Mouse (Mus musculus) embryonic stem cell, embryonic (primary cell): ENCODE results near the gene Snx29.
"Not testable (repeated sequence)": the region's sequence is repeated elsewhere in the genome, so short reads cannot be mapped to it uniquely, and the experiment has no call there.

Experiments used
- CTCF ChIA-PET, 4 experiments: fragments of 300-600 bp in 2 of 4; fragments of 350-600 bp in 2 of 4; sonication (Branson Sonifier 250); formaldehyde crosslinking; loops; one replicate each; lab custom pipeline; 2022; ENCODE audit warnings: inconsistent platforms in 2 of 4; lab: Charles Lee
- POLR2A ChIA-PET, 4 experiments: fragments of 300-600 bp in 2 of 4; fragments of 350-600 bp in 2 of 4; sonication (Branson Sonifier 250); formaldehyde crosslinking; loops; one replicate each; lab custom pipeline; 2022; ENCODE audit warnings: antibody characterized with exemption in 4 of 4, inconsistent platforms in 1 of 4; lab: Charles Lee

Gene Snx29

DNA sequence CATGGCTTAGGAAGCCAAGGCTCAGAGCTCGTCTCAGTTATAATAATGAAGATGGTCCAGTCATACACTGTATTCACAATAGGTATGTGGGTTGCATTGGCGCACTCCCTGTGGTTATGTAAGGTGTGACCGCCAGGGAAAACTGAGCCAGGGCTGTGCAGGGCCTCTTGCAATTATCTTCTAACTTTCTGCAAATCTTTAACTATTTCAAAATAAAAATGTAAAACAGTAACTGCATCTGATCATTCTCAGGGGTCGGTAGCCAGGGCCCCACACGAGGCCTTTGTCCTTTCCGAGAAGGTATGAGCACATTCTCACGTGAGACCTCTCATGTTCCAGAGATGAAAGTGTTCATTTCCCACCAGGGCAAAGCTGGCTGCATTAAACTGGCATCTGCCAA is 185.6 kb downstream of the Snx29 start:
- POLR2A ChIA-PET: no interaction called here
- CTCF ChIA-PET: no interaction called here

DNA sequence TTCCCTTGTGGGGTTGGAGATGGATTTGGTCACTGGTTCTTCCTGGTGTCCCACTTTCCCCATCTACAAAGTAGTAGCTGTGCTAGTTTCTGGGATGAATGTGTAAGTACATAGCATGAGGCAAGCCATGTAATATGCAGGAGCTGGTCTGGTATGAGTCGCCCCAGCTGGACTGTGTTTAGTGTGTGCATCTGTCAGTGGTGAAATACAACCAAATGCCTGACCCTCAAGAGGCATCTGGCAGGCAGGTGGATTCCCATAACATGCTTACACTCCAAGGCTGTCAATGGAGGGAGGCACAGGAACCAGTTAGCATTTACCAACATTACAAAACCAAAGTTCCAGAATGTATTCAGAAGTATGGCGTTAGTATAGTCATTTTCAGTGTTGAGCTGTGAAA is 187.7 kb downstream of the Snx29 start:
- CTCF ChIA-PET: interaction anchor here in 1 of 4 experiments (0.7 kb wide), 1 partner anchor 512 kb away, joined by 3 read pairs; no protein-coding TSS in a partner anchor
- POLR2A ChIA-PET: interaction anchor here in 3 of 4 experiments (0.6 to 1.6 kb wide), 5 partner anchors 11 to 1136 kb away, joined by 3 to 7 read pairs (median 4); no protein-coding TSS in a partner anchor

DNA sequence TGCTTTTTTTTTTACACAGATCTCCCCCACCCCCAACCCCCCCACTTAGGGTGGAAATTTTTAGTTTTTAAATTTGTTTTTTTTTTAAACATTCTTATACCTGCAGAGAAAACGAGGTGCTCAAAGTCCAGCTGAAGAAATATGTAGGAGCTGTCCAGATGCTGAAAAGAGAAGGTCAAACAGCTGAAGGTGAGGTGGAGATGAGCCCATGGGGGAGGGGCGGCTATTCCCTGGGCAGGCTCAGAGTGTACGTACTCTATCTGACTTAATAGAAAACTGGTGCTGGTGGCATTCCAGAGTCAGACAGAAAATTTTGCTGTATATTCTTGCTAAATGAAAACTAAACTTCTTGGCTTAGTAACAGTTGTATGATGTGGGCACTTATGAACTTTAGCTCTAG is 188.1 kb downstream of the Snx29 start:
- POLR2A ChIA-PET: interaction anchor here in 3 of 4 experiments (0.6 to 1.6 kb wide), 7 partner anchors 9 to 1136 kb away, joined by 3 to 7 read pairs (median 4); no protein-coding TSS in a partner anchor
- CTCF ChIA-PET: interaction anchor here (0.6 to 0.7 kb wide), 4 partner anchors 134 to 1142 kb away, joined by 3 to 7 read pairs (median 3); no protein-coding TSS in a partner anchor

DNA sequence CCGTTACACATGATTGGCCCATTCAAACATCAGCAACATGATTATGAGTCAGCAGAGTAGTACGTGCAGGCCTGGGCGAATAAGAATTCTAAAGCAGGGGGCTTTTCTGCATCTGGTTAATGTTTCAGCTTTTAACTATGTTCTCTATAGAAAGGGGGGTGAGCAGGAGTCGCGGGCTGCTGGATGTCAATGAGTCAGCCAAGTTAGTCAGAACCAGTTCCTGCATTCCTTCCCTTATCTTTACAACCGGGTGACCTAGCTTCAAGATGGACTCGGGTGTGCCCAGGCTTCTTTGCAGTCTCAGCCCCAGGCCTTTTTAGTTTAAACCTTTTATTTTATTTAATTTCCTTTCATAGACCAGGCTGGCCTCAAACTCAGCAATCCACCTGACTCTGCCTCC is 189.0 kb downstream of the Snx29 start:
- POLR2A ChIA-PET: interaction anchor here in 1 of 4 experiments (0.8 to 1.6 kb wide), 2 partner anchors 8 to 10 kb away, joined by 3 to 4 read pairs; no protein-coding TSS in a partner anchor
- CTCF ChIA-PET: not testable (repeated sequence)

DNA sequence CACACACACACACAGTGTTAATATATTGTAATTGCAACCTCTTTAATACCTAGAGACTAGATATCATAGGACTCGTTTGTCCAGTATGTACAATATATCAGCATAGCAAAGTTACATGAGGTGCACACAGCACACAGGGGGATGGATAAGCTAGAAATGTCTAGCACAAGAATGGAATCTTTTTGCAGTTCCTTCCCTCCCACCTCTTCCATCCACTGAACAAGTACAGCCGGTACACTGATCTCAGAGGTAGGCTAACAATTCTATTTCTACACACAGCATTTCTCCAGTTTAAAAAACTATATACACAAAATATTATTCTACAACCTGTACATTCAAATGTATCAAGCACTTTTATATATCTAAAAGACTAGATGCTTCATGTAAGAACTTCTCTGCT is 194.0 kb downstream of the Snx29 start:
- ChIA-PET CTCF (no interaction called here), POLR2A (no interaction called here)

DNA sequence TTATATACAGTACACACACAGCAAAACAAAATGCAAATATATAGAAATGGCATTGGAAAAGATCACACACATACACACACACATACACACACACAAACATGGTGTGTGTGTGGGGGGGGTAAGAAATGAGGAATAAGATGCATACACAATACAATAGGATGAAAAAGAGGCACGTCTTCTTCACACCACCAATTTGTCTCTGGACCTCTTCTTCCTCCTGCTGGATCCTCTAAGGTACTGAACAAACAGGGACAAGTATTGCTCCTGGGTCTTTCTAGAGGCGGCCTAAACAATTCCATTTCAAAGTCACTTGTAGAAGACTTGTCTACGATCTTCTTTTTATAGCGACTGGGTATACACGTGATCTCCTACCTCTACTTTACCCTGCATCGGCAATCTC is 194.7 kb downstream of the Snx29 start:
- ChIA-PET POLR2A (no interaction called here), CTCF (no interaction called here)

DNA sequence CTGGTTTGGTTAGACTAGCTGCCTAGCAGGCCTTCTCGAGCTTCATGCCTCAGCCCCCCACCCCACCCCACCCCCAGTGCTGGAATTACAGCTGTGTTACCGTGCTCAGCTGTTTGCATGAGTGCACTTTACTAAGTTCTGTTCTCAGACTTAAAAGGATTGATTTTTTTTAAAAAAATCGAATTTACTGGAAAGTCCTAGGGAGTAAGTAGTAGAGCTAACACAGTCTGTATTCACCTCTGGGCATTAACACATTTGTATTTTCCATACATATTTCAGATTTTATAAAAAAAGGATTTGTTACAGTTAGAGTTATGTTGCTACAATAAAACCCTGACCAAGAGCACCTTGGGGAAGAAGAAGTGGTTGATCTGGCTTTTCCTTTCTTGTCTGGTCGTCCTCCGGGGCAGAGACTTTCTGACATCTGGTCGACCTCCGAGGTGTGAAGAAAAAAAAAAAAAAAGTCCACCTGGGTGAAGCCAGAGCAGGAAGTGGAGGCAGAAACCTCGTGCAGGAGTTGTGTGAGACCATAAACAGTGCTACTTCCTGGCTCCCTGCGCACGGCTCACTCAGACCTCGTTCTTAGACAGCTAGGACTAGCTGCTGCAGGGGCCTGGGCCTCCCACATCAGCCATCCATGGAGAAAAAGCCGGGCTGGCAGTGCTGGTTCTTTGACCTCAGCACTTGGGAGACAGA is 196.2 kb downstream of the Snx29 start:
- ChIA-PET POLR2A (no interaction called here), CTCF (interaction anchor here in 2 of 4 experiments (0.5 to 0.6 kb wide), 2 partner anchors 22 to 1233 kb away, joined by 3 read pairs; no protein-coding TSS in a partner anchor)

DNA sequence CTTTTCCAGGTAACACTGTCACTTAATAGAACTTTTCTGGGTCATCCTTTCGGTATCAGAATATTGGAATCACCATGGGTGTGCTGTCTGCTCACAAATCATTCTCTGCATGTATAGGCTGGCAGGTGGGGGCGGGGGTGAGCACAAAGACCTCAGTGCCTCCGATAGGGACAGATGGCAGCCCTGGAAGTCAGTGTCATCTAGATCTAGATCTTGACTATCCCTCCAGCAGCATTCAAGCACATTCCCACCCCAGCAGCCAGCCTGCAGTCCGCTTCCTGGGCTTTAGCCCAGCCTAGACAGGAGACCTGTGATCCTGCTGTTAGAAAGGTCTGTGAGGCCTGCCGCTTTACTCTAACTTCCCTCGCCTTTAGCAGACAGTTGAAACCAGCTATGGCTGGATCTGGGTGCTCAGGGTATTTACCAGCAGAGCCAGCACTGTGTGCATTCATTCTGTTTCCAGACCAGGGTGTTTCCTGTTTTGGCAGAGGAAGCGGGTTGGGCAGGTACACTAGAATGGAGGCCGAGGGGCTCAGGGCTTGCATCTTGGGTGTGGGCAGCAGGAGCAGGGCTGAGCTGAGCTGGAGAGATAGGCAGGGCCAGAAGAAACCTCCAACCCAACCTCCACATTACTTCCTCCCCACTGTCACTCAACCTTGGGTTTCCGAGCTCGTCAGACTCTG is 203.5 kb downstream of the Snx29 start:
- POLR2A ChIA-PET: interaction anchor here in 2 of 4 experiments (1.0 to 2.1 kb wide), 7 partner anchors 9 to 383 kb away, joined by 3 to 5 read pairs (median 4); partner anchors contain the start of gene Cpped1 (in 1 of the 2)

DNA sequence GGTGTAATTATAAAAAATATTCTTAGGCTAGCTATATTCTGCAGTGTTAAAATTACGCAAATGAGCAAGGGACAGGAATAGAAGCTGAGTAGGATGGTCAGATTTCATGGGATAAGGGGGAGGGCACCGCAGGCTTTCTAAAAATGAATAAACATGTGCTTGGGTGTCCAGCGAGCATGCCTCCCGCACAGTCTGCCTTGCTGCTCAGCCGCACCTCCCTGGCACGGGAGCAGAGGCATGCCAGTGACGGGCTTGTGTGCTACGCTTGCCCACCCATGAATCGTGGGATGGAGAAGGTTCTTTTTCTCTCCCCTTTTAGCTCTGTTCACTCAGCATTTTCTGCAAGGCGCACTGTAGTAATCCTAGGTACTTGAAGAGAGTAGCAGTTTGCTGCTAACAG is 204.3 kb downstream of the Snx29 start:
- ChIA-PET CTCF (interaction anchor here in 1 of 4 experiments (1.1 kb wide), 1 partner anchor 58 kb away, joined by 3 read pairs; no protein-coding TSS in a partner anchor), POLR2A (interaction anchor here in 2 of 4 experiments (1.0 to 2.1 kb wide), 5 partner anchors 9 to 70 kb away, joined by 3 to 5 read pairs (median 4); no protein-coding TSS in a partner anchor)

More for the DNA sequence above, 203.5 kb downstream of the Snx29 start:
- CTCF ChIA-PET: interaction anchor here in 2 of 4 experiments (0.6 to 1.1 kb wide), 2 partner anchors 58 to 204 kb away, joined by 3 to 6 read pairs; partner anchors contain the start of gene Snx29 (in 1 of the 2)

DNA sequence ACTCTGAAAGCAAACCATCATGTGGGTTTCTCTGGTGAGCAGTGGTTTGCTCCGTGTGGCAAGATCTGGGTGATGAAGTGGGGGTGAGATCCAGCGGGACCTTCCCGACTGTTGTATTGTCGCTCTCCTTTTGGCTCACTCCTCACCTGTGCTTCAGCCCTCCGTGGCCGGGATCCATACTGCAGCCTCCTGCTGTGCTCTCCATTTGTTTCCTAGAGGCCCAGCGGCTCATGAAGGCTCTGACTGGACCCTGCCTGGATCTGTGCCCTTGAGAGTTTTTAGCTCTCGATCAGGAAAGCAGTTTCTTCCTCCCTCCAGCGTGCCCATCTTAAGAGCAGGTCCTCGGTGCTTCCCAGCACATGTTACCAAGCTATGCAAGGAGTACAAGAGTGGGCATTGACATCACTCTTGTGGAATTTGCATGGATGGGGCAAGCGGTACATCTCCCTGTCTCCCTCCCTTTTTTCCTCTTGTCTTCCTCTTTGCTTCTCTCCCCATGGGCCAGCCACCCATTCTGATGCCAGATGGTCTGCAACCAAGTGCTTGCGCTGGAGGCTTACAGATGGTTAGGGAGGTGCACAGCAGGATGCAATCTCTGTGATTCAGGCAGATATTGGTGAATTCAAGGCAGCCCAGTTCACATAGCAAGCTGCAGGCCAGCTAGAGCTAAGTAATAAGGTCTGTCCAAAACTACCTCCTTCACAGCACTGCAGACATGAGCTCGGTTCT is 207.9 kb downstream of the Snx29 start:
- ChIA-PET POLR2A (no interaction called here), CTCF (no interaction called here)

DNA sequence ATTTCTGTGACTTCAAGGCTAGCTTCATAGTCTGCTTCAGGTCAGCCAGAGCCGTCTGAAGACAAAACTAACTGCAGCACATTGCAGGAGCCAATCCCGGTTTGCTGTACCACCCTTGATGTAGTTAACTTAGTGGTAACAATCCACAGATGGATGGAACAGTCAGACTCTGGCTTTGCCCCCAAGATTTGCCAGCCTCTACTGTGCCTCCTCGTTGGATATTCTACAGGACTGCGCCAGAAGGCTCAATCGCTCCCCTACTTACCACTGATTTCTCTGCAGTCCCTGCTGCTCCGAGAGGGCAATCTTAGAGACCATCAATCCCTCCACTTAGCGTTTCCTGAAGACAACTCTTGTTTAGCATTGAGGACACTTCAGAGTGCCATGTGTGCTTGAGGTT is 208.7 kb downstream of the Snx29 start:
- CTCF ChIA-PET: no interaction called here
- POLR2A ChIA-PET: no interaction called here

DNA sequence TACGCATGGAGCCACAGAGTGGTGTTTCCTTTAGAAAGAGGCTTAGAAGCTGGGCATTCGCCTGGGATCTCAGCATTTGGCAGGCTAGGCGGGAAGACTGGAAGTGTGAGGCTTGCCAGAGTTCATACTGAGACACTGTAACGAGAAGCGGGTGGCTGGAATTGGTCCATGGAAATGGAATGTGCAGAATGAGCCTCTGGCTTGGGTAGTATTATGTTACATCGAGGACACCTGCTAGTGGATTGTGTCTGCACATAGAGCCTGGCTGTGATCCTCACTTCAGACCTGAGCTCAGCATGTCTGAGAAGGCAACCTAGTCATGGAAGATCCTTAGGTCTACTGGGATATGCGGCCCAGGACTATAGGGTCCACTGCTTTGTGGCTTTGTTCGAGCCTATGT is 209.9 kb downstream of the Snx29 start:
- CTCF ChIA-PET: no interaction called here
- POLR2A ChIA-PET: interaction anchor here in 2 of 4 experiments (0.6 kb wide), 2 partner anchors 17 to 214 kb away, joined by 8 to 11 read pairs; no protein-coding TSS in a partner anchor

DNA sequence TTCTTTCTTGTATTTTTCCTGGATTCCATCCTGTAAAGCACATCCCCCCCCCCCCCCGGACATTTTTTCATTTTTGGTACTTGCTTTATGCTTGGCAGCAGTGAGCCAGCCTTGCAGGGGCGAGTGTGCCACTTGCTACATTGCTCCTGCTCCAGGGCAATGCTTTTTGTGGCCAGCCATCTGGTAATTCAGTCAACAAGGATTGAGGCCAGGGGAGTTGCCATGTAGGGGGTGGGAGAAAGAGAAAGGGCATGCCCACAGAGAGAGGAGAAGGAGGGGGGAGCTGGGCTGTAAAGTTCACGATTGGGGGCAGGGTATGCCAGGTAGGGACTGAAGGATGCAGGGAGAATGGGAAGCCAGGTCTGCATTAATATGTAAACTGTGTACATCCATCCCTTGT is 210.7 kb downstream of the Snx29 start:
- POLR2A ChIA-PET: interaction anchor here in 1 of 4 experiments (0.6 kb wide), 1 partner anchor 213 kb away, joined by 8 read pairs; no protein-coding TSS in a partner anchor

DNA sequence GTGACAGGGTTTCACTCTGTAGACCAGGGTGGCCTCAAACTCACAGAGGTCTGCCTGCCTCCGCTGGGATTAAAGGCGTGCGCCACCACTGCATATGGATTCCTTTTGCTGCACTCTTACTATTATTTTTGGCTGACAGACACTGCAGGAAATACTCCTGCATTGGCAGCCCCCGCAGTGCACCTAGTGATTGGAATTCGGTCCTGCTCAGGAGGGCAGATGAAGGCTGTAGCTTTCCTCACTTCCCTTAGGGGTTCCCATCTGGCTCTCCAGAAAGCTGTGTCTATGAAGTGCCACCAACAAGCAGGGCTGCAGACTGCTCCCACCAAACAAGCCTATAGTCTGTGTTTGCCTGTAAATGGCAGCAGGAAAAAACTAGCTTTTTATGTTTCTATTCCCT is 215.0 kb downstream of the Snx29 start:
- ChIA-PET CTCF (interaction anchor here in 1 of 4 experiments (0.6 kb wide), 1 partner anchor 91 kb away, joined by 4 read pairs; no protein-coding TSS in a partner anchor), POLR2A (no interaction called here)

More for the DNA sequence above, 210.7 kb downstream of the Snx29 start:
- CTCF ChIA-PET: interaction anchor here in 1 of 4 experiments (0.7 to 1.2 kb wide), 2 partner anchors 46 to 136 kb away, joined by 3 to 4 read pairs; no protein-coding TSS in a partner anchor

DNA sequence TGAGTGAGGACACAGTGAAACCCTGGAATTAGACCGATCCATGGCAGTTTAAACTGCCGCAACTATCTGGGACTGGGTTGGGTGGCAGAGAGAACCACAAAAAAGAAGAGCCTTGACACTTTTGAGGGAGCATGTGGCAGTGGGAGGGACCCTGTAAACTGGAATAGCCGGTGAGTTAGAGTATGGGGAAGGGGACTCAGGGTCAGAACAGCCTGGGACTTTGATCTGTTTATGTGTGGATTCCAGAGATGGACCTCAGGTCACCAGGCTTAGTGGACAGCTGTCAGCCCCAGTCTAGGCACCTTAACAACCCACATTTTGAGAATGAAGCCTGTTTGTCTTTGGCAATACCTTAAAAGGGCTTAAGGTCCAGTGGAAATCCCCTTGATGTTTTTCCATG is 215.5 kb downstream of the Snx29 start:
- CTCF ChIA-PET: interaction anchor here in 1 of 4 experiments (0.6 kb wide), 1 partner anchor 90 kb away, joined by 4 read pairs; no protein-coding TSS in a partner anchor
- POLR2A ChIA-PET: interaction anchor here in 1 of 4 experiments (1.6 kb wide), 1 partner anchor 362 kb away, joined by 3 read pairs; the partner anchor contains the start of gene Zc3h7a

DNA sequence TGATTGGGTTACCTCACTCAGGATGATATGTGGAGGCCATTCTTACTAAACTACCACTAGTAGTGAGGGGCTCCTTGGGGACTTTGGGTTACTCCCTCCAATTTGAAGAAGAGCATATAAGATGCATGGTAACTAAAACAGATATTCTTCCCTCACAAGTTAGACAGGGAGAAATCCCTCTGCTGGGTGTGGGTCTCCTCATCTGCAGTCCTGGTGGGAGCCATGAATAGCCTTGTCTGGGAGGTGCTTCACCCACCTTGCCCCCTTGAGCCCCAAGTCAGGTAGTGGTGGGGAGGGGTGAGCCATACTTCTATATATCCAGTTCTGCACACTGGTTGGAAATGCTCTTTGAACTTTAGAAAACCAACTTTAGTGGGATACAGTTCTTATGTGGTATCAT is 218.3 kb downstream of the Snx29 start:
- POLR2A ChIA-PET: no interaction called here
- CTCF ChIA-PET: no interaction called here

DNA sequence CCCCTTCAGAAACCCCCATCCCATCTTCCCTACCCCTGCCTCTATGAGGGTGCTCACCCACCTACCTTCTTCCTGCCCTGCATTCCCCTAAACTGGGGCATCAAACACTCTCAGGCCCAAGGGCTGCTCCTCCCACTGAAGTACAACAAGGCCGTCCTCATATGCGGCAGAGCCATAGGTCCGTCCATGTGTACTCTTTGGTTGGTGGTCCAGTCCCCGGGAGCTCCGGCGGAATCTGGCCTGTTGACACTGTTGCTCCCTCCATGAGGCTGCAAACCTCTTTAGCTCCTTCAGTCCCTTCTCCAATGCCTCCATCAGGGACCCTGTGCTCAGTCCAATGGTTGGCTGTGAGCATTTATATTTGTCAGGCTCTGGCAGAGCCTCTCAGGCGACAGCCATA is 219.1 kb downstream of the Snx29 start:
- ChIA-PET POLR2A (no interaction called here), CTCF (no interaction called here)

DNA sequence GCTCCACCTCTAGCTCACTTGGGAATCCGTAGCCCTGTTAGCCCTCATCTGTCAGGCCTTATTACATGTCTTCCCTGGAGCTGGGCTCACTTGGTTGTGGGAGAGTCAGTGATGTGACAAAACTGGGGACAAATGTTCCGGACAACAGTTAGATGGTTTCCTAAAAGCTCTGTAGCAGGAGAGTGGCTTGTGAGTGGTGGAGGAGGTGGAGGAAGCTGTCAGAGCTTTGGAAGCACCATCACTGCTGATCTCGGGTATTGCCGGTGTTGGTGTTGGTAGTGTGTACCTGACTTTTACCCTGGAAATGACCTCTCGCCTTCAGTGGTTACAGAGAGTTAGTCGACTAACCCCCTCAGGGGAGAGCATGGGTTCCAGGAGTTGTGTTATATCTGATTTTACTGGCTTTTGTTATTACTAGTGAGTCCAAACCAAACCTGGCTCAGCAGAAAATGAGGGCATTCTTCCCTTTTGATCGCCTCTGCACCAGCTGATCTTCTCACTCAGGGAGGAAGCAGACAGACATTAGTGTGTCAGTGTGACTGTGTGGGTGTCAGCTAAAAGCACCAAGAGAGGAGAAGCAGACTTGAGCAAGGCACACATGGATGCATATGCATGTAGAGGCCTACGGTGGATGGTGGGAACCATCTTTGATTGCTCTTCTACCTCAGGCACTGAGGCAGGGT is 227.5 kb downstream of the Snx29 start:
- CTCF ChIA-PET: interaction anchor here in 1 of 4 experiments (0.8 kb wide), 1 partner anchor 12 kb away, joined by 4 read pairs; no protein-coding TSS in a partner anchor
- POLR2A ChIA-PET: interaction anchor here in 1 of 4 experiments (0.6 to 1.7 kb wide), 3 partner anchors 11 to 264 kb away, joined by 3 to 4 read pairs (median 3); no protein-coding TSS in a partner anchor
